In the genomic region with DNA sequence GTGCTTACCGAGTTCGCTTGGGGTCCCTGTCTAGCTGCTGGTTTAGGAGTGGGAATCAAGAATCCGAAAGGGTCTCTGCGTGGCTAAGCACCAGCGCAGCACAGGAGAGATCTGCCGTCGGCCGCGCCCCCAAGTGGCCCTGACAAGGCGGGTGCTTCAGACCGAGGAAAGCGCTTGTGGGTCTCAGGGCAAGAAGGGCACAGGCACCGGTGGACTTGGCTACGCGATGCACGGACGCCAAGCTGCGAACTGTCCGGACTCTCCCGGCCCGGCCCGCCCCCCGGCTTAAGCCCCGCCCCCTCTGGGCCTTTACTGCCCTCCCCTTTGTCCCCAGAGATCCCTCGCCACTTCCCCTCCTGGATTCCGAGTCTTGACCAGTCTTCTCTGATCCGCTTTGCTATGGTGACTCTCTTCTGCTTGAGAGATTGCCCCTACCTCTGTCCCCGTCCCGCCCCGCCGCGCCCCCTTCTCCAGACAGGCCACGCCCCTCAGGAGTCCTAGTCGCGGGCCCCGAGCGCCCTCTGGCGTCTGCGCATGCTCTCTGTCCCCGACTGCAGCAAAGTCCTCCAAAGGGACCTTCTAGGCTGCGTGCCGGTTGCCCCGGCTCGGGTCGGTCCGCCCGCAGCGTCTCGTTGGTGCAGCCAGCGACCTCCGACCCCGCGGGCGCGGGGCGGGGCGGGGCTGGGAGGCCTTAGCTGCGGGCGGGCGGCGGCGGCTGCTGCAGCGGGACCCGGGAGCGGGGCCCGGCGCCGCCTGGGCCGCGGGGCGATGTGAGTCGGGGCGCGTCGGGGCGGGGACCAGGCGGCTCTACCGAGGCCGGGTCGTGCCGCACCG, we compare ENCODE assay signal across 8 mouse cellular contexts. TPM values are rescaled to one million over a fixed set of nuclear protein-coding genes. Genes with fewer than 3 reads are reported as not detected.
DNase-seq lines count a peak whose midpoint lies in the region; ATAC-seq lines count a peak whose summit lies in the region.

A gene (minus strand): TSS at position 234 of the 834 bp plus-strand sequence.

- H3K4me1 ChIP-seq in forebrain, embryonic 10.5 days: peaks cover 26% of the 10 kb centered on the region
- H3K4me1 ChIP-seq in heart, embryonic 15.5 days (replicated peaks): peaks cover 16% of the 10 kb centered on the region
- H3K4me1 ChIP-seq in liver, embryonic 12.5 days: peaks cover 31% of the 10 kb centered on the region

- WGBS in forebrain, embryonic 10.5 days: under 1% methylated on average over 82 of the region's 82 CpGs
- under 1% methylated on average over 82 of the region's 82 CpGs for WGBS in heart, embryonic 15.5 days
- WGBS in liver, embryonic 12.5 days (ENCODE audit: insufficient replicate concordance): under 1% methylated on average over 79 of the region's 82 CpGs

- peaks cover 63% of the 10 kb centered on the region for H3K27me3 ChIP-seq in forebrain, embryonic 10.5 days (ENCODE audit: poor library complexity, severe bottlenecking)
- no peaks in the 10 kb centered on the region; the same call in 1 of the 2 replicates for H3K27me3 ChIP-seq in heart, embryonic 15.5 days
- H3K27me3 ChIP-seq in liver, embryonic 12.5 days (replicated peaks): peaks cover 79% of the 10 kb centered on the region
- H3K27me3 ChIP-seq in splenic B cell, adult 2 months (ENCODE audit: control insufficient read depth, insufficient read depth, low read length, poor library complexity, severe bottlenecking): no peaks in the 10 kb centered on the region

- no peaks in the 10 kb centered on the region for H3K9me3 ChIP-seq in forebrain, embryonic 10.5 days
- H3K9me3 ChIP-seq in heart, embryonic 15.5 days (replicated peaks): no peaks in the 10 kb centered on the region
- H3K9me3 ChIP-seq in liver, embryonic 12.5 days (replicated peaks): no peaks in the 10 kb centered on the region

- peak within 1 kb of the TSS; percentile 91 for H3K27ac ChIP-seq in forebrain, embryonic 10.5 days
- H3K27ac ChIP-seq in heart, embryonic 15.5 days: peak within 1 kb of the TSS; percentile 73
- H3K27ac ChIP-seq in liver, embryonic 12.5 days: 0 out of 2 replicates have a peak within 1 kb of the TSS, but pooled peaks have one; percentile 8

- H3K9ac ChIP-seq in heart, embryonic 15.5 days: peak within 1 kb of the TSS; percentile 81
- H3K9ac ChIP-seq in liver, embryonic 12.5 days: peak within 1 kb of the TSS; percentile 77

- peaks cover 19% of the 10 kb centered on the region for H3K36me3 ChIP-seq in forebrain, embryonic 10.5 days (replicated peaks)
- no peaks in the 10 kb centered on the region for H3K36me3 ChIP-seq in heart, embryonic 15.5 days
- no peaks in the 10 kb centered on the region for H3K36me3 ChIP-seq in liver, embryonic 12.5 days
- H3K36me3 ChIP-seq in splenic B cell, adult 2 months (ENCODE audit: control insufficient read depth, insufficient read depth, low read length, poor library complexity, severe bottlenecking): no peaks in the 10 kb centered on the region

- peak within 1 kb of the TSS; percentile 85 for H3K4me2 ChIP-seq in heart, embryonic 15.5 days
- peak within 1 kb of the TSS; percentile 92 for H3K4me2 ChIP-seq in liver, embryonic 12.5 days

- DNase-seq in CD8-positive naive resting alpha-beta T cell, adult 2 months (ENCODE audit: low read depth in 2 of 2, low spot score in 2 of 2): peak; percentile 94
- peak; percentile 92 for DNase-seq in c-Kit-positive CD71-negative TER-119-negative erythroid progenitor cells, embryonic 14.5 days (ENCODE audit: low read depth)
- DNase-seq in forebrain, embryonic 10.5 days (ENCODE audit: extremely low spot score, low spot score): peak; percentile 98
- peak; percentile 99 for DNase-seq in kidney, postnatal 14 days
- DNase-seq in naive thymus-derived CD4-positive, alpha-beta T cell, adult 2 months (ENCODE audit: low read depth): peak; percentile 97
- DNase-seq in splenic B cell, adult 2 months (ENCODE audit: low read depth, low spot score): peak; percentile 96

- H3K4me3 ChIP-seq in forebrain, embryonic 10.5 days: peak within 1 kb of the TSS; percentile 78
- H3K4me3 ChIP-seq in heart, embryonic 15.5 days: peak within 1 kb of the TSS; percentile 83
- H3K4me3 ChIP-seq in liver, embryonic 12.5 days: peak within 1 kb of the TSS; percentile 71

- peak; percentile 92 for ATAC-seq in heart, embryonic 15.5 days (replicated peaks; ENCODE audit: insufficient number of reproducible peaks, insufficient read depth, low FRiP score, low read depth)
- ATAC-seq in liver, embryonic 12.5 days: peak; percentile 88

RNA-seq across cellular contexts. Expression of the gene that starts here (rescaled TPM):
- polyA plus RNA-seq in forebrain, embryonic 10.5 days (2016; fragmentation: Nextera tagmentation; extraction: Ambion mirVana): 0.70 and 0.90 TPM in 2 replicates
- 0.44 and 0.53 TPM in 2 replicates for polyA plus RNA-seq in heart, embryonic 15.5 days (2015; fragmentation: Nextera tagmentation; extraction: Ambion mirVana)
- not detected in 2 replicates for polyA plus RNA-seq in liver, embryonic 12.5 days (2016; fragmentation: Nextera tagmentation; extraction: Ambion mirVana)

Comparison
In these comparisons a context has a peak if more than half of its experiments do, and no peak if none do; other contexts are left out.
1. Peak in every context shown above with its lines: DNase-seq, ATAC-seq, H3K4me3 ChIP-seq and H3K27ac ChIP-seq.
2. Peak in DNase-seq, H3K4me3 ChIP-seq and H3K27ac ChIP-seq in forebrain, embryonic 10.5 days; RNA of the gene not detected or under 1 TPM.
3. Peak in ATAC-seq, H3K4me3 ChIP-seq, H3K27ac ChIP-seq, H3K9ac ChIP-seq and H3K4me2 ChIP-seq in heart, embryonic 15.5 days; RNA of the gene not detected or under 1 TPM.
4. Peak in ATAC-seq, H3K4me3 ChIP-seq, H3K27ac ChIP-seq, H3K9ac ChIP-seq and H3K4me2 ChIP-seq in liver, embryonic 12.5 days; RNA of the gene not detected or under 1 TPM.
5. H3K27ac ChIP-seq: peak in every context shown above with its lines; median percentile 91 in forebrain, embryonic 10.5 days; 73 in heart, embryonic 15.5 days; 8 in liver, embryonic 12.5 days.